ENCODE assay signal across 9 mouse cellular contexts in the genomic region with DNA sequence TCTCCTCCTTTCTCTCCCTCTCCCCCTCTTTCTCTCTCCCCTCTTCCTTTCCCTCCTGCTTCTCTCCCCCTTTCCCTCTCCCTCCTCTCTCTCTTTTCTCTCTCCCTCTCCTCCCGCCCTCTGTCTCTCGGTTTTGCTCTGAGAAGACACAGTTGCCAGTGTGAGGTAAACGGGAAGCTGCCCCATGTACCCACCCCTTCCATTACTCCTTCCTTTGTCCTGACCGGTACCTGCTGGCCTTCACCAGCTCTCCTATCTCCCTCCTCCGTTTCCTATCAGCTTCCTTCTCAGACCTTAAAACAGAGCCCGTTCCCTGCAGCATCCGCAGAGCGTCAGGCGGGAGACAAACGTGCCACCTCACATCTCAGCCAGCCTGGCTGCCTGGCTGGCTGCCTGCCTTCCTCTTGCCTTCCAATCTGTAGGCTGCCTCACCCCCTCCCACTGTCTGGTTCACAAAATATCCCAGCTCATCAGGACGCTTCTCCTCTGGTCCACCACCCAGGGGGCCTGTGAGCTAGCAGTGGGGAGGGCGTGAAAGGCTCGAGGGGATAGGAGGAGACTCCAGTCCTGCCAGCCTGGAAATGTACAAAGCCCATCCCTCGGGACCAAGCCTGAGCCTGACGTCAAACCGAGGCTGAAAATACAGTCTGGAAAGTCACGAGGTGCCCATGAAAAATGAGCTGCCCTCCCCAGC. TPM values are rescaled to one million over a fixed set of nuclear protein-coding genes. Genes with fewer than 3 reads are reported as not detected.
DNase-seq lines count a peak whose midpoint lies in the region; ATAC-seq and TF ChIP-seq lines count a peak whose summit lies in the region.
"Had no signal": no experiment of that assay in that cellular context is flagged by ENCODE, and none has a peak within 500 bp of the region (broad histone marks: within the 10 kb centered on the region; RNA-seq: fewer than 3 reads in every experiment).

No protein-coding gene starts in this region.

- peak; percentile 72 for DNase-seq in 3134 (ENCODE audit: extremely low read depth, insufficient read length, low spot score)
- DNase-seq in adrenal gland, postnatal 10 days = peak; percentile 66
- DNase-seq in fibroblast of lung, adult 2 months (ENCODE audit: low read depth) = peak; percentile 63
- peak; percentile 15 for DNase-seq in heart, postnatal 25 days (ENCODE audit: low spot score)
- peak; percentile 75 to 79 for DNase-seq in left cerebral cortex, adult 2 months (ENCODE audit: extremely low spot score in 1 of 2, low spot score in 2 of 2)
- DNase-seq in thymus, postnatal 36 days = no peak
- DNase-seq in testis, postnatal 14 days (ENCODE audit: low spot score) = no peak

- H3K4me2 ChIP-seq in midbrain, embryonic 16.5 days (ENCODE audit: low read length) = peak overlapping the region; percentile 58

- intact Hi-C loops in heart, postnatal 25 days (cut with DNase I) = no loop called here
- intact Hi-C loops in left cerebral cortex, adult 2 months (cut with DNase I) = loop anchor here (1.0 to 2.0 kb wide), 2 partner anchors 19 to 36 kb away; a partner anchor contains a TSS

- H3K9ac ChIP-seq in midbrain, embryonic 16.5 days (ENCODE audit: low read depth, low read length) = peak overlapping the region; percentile 67

- no peak for TF ChIP-seq CTCF in left cerebral cortex, adult 2 months (IDR thresholded peaks at IDR 0.05)

- H3K27ac ChIP-seq in left cerebral cortex, adult 2 months = peak overlapping the region; percentile 89
- peak overlapping the region; percentile 88 for H3K27ac ChIP-seq in midbrain, embryonic 16.5 days (ENCODE audit: low read length)

- no peaks in the 10 kb centered on the region for H3K36me3 ChIP-seq in midbrain, embryonic 16.5 days (ENCODE audit: control insufficient read depth, insufficient read depth, low read length)

- H3K4me1 ChIP-seq in midbrain, embryonic 16.5 days (ENCODE audit: control insufficient read depth, insufficient read depth, low read length) = peaks cover 19% of the 10 kb centered on the region

- no peaks in the 10 kb centered on the region for H3K9me3 ChIP-seq in midbrain, embryonic 16.5 days (replicated peaks; ENCODE audit: control insufficient read depth, low read length, poor library complexity, severe bottlenecking)

- peak overlapping the region; percentile 25 for H3K4me3 ChIP-seq in left cerebral cortex, adult 2 months
- H3K4me3 ChIP-seq in midbrain, embryonic 16.5 days (ENCODE audit: low read depth, low read length) = peak overlapping the region; percentile 28

- 2% methylated on average over 17 of the region's 17 CpGs for WGBS in midbrain, embryonic 16.5 days

- H3K27me3 ChIP-seq in midbrain, embryonic 16.5 days (ENCODE audit: control insufficient read depth, insufficient read depth, low read depth, low read length) = no peaks in the 10 kb centered on the region

- ATAC-seq in midbrain, embryonic 16.5 days = peak; percentile 83

RNA-seq across cellular contexts. Expression of a gene that starts 17.9 kb away (rescaled TPM):
- total RNA-seq in adrenal gland, postnatal 10 days (2021) = not detected
- total RNA-seq in heart, postnatal 25 days (2021) = not detected
- total RNA-seq in left cerebral cortex, adult 2 months (2021) = under 1 TPM in 1 of 2 experiments, not detected in 1; 0.33 TPM
- polyA plus RNA-seq in midbrain, embryonic 16.5 days (2015; fragmentation: Nextera tagmentation; extraction: Ambion mirVana) = not detected in 2 replicates
- total RNA-seq: liver, adult 2 months had no signal
- polyA plus RNA-seq: liver, adult 2 months had no signal

RNA-seq across cellular contexts. Expression of a gene that starts 19.1 kb away (rescaled TPM):
- 1 to 10 TPM; 2.5 to 3.7 TPM for total RNA-seq in adrenal gland, postnatal 10 days (2021)
- 1 to 10 TPM; 1.5 to 2.4 TPM for total RNA-seq in heart, postnatal 25 days (2021)
- total RNA-seq in left cerebral cortex, adult 2 months (2021) = 100 to 1,000 TPM; 369 to 419 TPM
- 17.5 and 23.3 TPM in 2 replicates for polyA plus RNA-seq in midbrain, embryonic 16.5 days (2015; fragmentation: Nextera tagmentation; extraction: Ambion mirVana)
- total RNA-seq: liver, adult 2 months had no signal

RNA-seq across cellular contexts. Expression of a gene that starts 57.9 kb away (rescaled TPM):
- total RNA-seq in adrenal gland, postnatal 10 days (2021) = not detected
- not detected for total RNA-seq in heart, postnatal 25 days (2021)
- under 1 TPM; 0.40 to 0.86 TPM for total RNA-seq in left cerebral cortex, adult 2 months (2021)
- polyA plus RNA-seq in midbrain, embryonic 16.5 days (2015; fragmentation: Nextera tagmentation; extraction: Ambion mirVana) = 1.0 and 1.5 TPM in 2 replicates
- total RNA-seq: liver, adult 2 months had no signal
- polyA plus RNA-seq: liver, adult 2 months had no signal

Comparison
In these comparisons a context has a peak if more than half of its experiments do, and no peak if none do; other contexts are left out.
1. DNase-seq: peak in 3134 (single experiment), adrenal gland, postnatal 10 days (single experiment), fibroblast of lung, adult 2 months (single experiment), heart, postnatal 25 days (single experiment) and left cerebral cortex, adult 2 months (2 of 2); none in thymus, postnatal 36 days (0 of 2) and testis, postnatal 14 days (single experiment).
2. RNA of a gene that starts 19.1 kb away (total RNA-seq): 369 to 419 TPM in left cerebral cortex, adult 2 months; 2.5 to 3.7 TPM in adrenal gland, postnatal 10 days and 1.5 to 2.4 TPM in heart, postnatal 25 days; every median in the first group is over 10 times any median in the second.